Mouse (Mus musculus): ENCODE results near the gene Trim29.

DNA sequence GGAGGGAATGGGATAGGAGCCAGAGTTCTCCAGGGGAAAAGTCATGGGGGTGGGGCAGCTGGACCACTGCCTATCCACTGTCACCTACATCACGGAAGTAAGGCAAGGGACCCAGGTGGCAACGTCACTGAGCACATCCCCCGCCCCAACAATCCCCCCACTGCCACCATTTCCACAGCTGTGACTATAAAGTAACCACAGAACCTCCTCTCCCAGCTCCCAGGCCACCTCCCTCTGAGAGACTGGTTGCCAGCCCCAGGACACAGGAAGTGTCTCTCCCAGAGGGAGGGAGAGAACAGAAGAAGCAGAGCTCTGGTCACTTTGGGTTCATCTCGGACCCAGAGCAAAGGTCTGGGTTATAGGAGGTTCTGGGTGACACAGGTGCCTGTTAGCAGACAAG lies 27.0 kb downstream of the Trim29 start:
- TF ChIP-seq CTCF (IDR thresholded peaks at IDR 0.05; ENCODE audit: borderline replicate concordance, insufficient read depth, low read depth, low read length) (no peak), POLR2A (IDR thresholded peaks at IDR 0.05; ENCODE audit: borderline replicate concordance, insufficient read depth, low read length) (no peak)
